Mouse (Mus musculus) heart, embryonic 10.5 days (tissue): Measurements from ENCODE around the gene Krtap17-1. TPM values are rescaled to one million over a fixed set of nuclear protein-coding genes. Genes with fewer than 3 reads are reported as not detected.

Experiments
- DNase-seq: peaks from one replicate; pipeline ENCODE4 v3.0.0-alpha.2; 2017; ENCODE audit warnings: low spot score
- H3K27ac ChIP-seq: fragments of 300-500 bp; sonication (generic); 2 replicates; pipeline ENCODE4 v1.5.1; 2016; ENCODE audit warnings: mild to moderate bottlenecking
- H3K27me3 ChIP-seq: fragments of 300-500 bp; sonication (generic); 2 replicates; pipeline ENCODE4 v1.6.1; 2016; ENCODE audit warnings: mild to moderate bottlenecking; ENCODE audit not compliant: poor library complexity, insufficient read depth, severe bottlenecking
- H3K36me3 ChIP-seq: fragments of 300-500 bp; sonication (generic); 2 replicates; pipeline ENCODE4 v1.6.1; 2016; ENCODE audit warnings: mild to moderate bottlenecking, moderate library complexity
- H3K4me1 ChIP-seq: fragments of 300-500 bp; sonication (generic); 2 replicates; pipeline ENCODE4 v1.6.1; 2016; ENCODE audit warnings: mild to moderate bottlenecking
- H3K4me3 ChIP-seq: fragments of 300-500 bp; sonication (generic); 2 replicates; pipeline ENCODE4 v1.5.1; 2016; ENCODE audit warnings: mild to moderate bottlenecking, moderate library complexity
- H3K9me3 ChIP-seq: fragments of 300-500 bp; sonication (generic); 2 replicates; pipeline ENCODE4 v1.6.1; 2016; ENCODE audit warnings: mild to moderate bottlenecking, moderate library complexity
- WGBS: fragments of 180-500 bp; shearing (Covaris S2); methylation state at CpG from one replicate; pipeline ENCODE4 v1.1.7; 2016; 5-methylcytosine and 5-hydroxymethylcytosine counted together
- polyA plus RNA-seq: library from polyadenylated mRNA; unstranded; fragments of >200 nt; fragmentation: Nextera tagmentation; extraction: Ambion mirVana; gene quantifications from 2 replicates; pipeline ENCODE4 v1.2.1, GENCODE M21; 2016

The Krtap17-1 gene
- polyA plus RNA-seq, 1 experiment from 2014 or later: 0.30 TPM

DNA sequence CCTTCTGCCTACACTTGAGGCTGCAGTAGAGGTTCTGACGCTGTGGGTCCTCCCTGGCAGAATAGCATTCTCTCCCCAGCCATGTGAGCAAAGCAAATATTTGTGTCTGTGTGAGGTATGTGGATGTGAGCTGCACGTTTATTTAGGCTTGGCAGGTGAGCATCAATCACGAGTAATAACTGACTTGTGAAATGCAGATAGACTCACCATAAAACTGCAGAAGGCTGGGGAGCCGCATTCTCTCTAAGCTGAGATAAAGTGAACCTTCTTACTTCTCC, 529 bp upstream of the Krtap17-1 start:
- DNase-seq: no peak
- Histone ChIP-seq H3K27me3 (peaks cover 39% of the 10 kb centered on the region), H3K4me1 (peaks cover 7% of the 10 kb centered on the region), H3K4me3 (no peak overlapping the region), H3K9me3 (no peaks in the 10 kb centered on the region), H3K27ac (no peak overlapping the region), H3K36me3 (no peaks in the 10 kb centered on the region)
- 60% methylated on average over 4 of the region's 4 CpGs for WGBS

DNA sequence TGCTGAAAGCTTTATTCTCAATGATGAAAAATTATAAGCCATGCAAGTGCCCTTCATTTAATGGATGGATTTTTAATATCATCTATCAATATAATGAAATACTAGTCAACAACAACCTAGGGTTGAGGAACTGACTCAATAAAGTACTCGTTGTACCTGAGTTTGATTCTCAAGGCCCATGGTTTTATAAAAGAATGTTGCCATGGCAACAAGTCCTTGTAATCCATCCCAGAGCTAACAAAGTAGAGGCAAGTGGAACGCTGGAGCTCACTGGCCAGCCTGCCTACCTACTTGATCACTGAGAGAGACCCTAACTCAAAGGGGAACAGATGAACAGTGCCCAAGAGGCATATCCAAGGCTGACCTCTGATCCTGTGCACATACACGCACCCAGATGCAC, 3.2 kb downstream of the Krtap17-1 start:
- H3K4me3 ChIP-seq: no peak overlapping the region
- H3K27me3 ChIP-seq: peaks cover 41% of the 10 kb centered on the region
- no peak for DNase-seq
- peaks cover 7% of the 10 kb centered on the region for H3K4me1 ChIP-seq
- no peak overlapping the region for H3K27ac ChIP-seq
- 78% methylated on average over 3 of the region's 3 CpGs for WGBS
- H3K9me3 ChIP-seq: no peaks in the 10 kb centered on the region
- H3K36me3 ChIP-seq: no peaks in the 10 kb centered on the region

DNA sequence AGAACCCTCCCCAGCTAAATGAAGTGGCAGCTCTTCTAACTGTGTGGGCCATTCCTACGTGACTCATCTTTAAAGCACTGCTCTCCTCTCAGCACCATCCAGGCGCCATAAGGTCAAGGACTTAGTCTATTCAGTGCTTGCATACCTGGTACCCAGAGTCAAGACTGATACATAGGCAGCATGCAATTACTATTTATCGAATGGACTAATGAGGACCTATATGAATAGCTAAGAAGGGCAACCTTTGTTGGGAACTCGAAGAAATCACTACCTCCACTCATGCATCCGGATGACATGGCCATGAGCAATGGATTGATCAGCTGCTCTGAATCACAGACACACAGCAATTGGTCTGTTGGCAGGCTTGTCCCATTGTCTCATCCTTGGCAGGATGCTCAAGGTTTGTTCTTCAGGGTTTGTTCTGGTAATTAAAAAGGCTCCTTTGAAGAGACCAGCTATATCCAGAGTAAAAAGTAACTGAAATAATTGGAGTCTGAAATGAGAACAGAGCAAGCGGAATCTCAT, 3.9 kb downstream of the Krtap17-1 start:
- no peak overlapping the region for H3K27ac ChIP-seq
- H3K27me3 ChIP-seq: peaks cover 40% of the 10 kb centered on the region
- H3K36me3 ChIP-seq: no peaks in the 10 kb centered on the region
- H3K4me3 ChIP-seq: no peak overlapping the region
- H3K4me1 ChIP-seq: peaks cover 7% of the 10 kb centered on the region
- 70% methylated on average over 6 of the region's 6 CpGs for WGBS
- no peaks in the 10 kb centered on the region for H3K9me3 ChIP-seq
- DNase-seq: peak; percentile 64

DNA sequence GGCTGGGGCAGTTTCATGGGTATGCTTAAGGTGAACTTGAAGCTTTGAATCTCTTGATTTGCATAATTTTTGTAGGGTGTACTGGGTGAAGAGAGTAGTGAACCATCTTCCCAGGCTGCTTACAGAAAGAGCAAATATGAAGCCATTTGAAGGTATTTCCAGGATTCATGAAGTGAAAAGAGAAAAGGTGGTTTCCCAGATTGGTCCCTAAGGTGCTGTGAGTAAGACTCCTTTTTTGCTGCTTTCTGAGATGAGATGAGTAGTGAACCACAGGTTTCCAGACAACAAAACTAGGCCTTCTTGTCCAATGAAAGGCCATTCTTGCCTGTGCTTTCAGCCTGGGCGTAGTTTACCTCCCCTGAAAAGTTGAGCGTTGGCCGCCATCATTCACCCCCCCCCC, 5.3 kb downstream of the Krtap17-1 start:
- H3K27ac ChIP-seq: no peak overlapping the region
- peak; percentile 57 for DNase-seq
- H3K4me3 ChIP-seq: no peak overlapping the region
- H3K9me3 ChIP-seq: no peaks in the 10 kb centered on the region
- H3K27me3 ChIP-seq: peaks cover 26% of the 10 kb centered on the region
- no peaks in the 10 kb centered on the region for H3K36me3 ChIP-seq
- H3K4me1 ChIP-seq: peaks cover 2% of the 10 kb centered on the region
- 86% methylated on average over 3 of the region's 3 CpGs for WGBS

DNA sequence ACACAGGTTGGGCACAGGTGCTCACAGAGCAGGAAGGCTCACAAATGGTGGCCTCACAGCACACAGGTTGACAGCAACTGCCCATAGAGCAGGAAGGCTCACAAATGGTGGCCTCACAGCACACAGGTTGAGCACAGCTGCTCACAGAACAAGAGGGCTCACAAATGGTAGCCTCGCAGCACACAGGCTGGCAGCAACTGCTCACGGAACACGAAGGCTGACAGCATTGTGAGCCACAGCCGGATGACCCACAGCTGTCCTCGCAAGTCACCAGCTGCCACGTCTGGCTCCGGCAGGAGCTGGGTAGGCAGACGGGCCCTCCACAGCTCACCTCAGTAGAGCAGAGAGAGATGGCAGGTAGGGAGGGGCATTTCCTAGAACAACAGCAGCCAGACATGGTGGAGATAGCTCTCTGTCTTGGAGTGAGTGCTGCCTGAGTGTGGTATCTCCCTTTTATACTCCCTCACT, 7.6 kb downstream of the Krtap17-1 start, which contains the start of gene Krtap16-1:
TSS of gene Krtap16-1 (minus strand) at position 418 of the 468 bp plus-strand sequence.
- Histone ChIP-seq H3K27ac (no peak within 1 kb of the TSS), H3K9me3 (no peaks in the 10 kb centered on the region), H3K36me3 (no peaks in the 10 kb centered on the region), H3K4me3 (no peak within 1 kb of the TSS), H3K4me1 (no peaks in the 10 kb centered on the region), H3K27me3 (peaks cover 13% of the 10 kb centered on the region)
- DNase-seq: peak; percentile 58
- 80% methylated on average over 8 of the region's 8 CpGs for WGBS

DNA sequence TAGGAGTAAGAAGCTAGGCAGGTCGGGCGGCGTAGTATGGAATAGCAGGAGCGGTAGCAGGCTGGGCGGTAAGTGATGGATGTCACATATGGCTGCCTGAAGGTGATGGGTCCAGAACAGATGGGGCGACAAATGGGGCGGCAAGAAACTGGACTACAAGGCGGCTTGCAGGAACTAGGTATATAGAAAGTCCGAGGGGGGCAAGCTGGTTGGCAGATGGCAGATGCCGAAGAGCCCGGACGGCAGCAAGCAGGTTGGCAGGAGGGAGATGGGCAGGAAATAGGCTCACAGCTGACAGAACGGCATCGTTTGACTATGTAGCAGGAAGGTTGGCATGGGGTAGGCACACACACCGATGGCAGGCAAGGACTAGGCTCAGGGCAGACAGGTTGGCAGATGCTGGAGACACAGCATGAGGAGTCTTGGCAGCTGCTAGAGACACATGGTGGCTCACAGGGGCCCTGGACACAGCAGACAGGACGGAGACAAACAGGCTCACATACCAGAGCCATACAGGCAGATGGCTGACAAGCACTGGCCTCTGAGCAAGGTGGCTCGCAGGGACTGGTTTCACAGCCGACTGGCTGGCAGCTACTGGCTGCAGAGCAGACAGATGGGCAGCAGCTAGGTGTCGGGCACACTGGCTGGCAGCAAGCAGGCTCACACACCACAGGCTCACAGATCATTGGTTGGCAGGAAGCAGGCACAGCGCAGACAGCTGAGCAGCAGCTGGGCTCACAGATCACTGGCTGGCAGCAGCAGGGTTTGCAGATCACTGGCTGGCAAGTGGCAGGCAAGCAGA, 8.3 kb downstream of the Krtap17-1 start:
- Histone ChIP-seq H3K4me3 (no peak overlapping the region), H3K9me3 (no peaks in the 10 kb centered on the region), H3K36me3 (no peaks in the 10 kb centered on the region), H3K4me1 (no peaks in the 10 kb centered on the region), H3K27me3 (peaks cover 13% of the 10 kb centered on the region), H3K27ac (no peak overlapping the region)
- 77% methylated on average over 20 of the region's 20 CpGs for WGBS
- peak; percentile 70 for DNase-seq

DNA sequence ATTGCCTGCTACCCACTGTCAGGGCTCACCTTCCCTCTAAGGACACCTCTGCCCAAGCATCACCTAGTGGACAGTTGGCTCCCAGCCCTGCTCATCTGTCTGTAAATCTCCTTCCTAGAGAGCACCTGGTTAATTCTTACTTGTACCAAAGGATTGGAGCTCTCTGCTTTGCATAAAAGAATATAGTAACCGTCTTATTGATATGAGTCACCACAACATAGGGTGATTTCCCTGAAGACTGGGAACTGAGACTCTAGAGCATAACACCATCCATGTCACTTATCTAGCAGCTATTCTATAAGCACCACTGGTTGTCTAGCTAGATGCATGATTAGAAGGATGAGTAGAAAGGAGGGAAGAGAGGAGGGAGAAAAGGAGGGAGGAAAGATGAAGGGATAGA, 10.4 kb downstream of the Krtap17-1 start:
- H3K27me3 ChIP-seq: peaks cover 13% of the 10 kb centered on the region
- DNase-seq: peak; percentile 38
- H3K4me3 ChIP-seq: no peak overlapping the region
- no peaks in the 10 kb centered on the region for H3K4me1 ChIP-seq
- no peaks in the 10 kb centered on the region for H3K36me3 ChIP-seq
- H3K27ac ChIP-seq: no peak overlapping the region
- no peaks in the 10 kb centered on the region for H3K9me3 ChIP-seq
- WGBS: 90% methylated on average over 1 of the region's 1 CpGs

DNA sequence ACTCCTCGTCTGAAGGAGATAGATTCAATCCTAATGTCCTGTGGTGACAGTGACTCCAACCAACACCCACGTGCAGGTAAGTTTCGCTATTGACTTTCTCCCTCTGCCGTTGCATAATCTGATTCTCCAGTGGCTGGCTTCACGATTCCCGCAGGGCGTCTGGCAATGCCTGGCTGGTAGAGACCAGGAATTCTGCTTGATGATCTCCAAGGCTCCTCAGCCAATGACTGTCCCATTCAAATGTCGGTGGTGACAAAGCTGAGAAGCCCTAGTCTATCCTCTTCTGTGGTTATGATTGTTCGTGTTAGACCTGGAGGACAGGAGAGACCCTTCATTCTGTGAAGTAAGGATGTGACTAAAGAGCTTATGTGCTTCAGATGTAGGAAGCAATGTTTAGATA, 11.1 kb downstream of the Krtap17-1 start:
- WGBS: 81% methylated on average over 9 of the region's 9 CpGs
- no peak overlapping the region for H3K27ac ChIP-seq
- H3K4me3 ChIP-seq: no peak overlapping the region
- peaks cover 13% of the 10 kb centered on the region for H3K27me3 ChIP-seq
- no peaks in the 10 kb centered on the region for H3K9me3 ChIP-seq
- DNase-seq: peak; percentile 57
- H3K4me1 ChIP-seq: no peaks in the 10 kb centered on the region
- H3K36me3 ChIP-seq: no peaks in the 10 kb centered on the region

DNA sequence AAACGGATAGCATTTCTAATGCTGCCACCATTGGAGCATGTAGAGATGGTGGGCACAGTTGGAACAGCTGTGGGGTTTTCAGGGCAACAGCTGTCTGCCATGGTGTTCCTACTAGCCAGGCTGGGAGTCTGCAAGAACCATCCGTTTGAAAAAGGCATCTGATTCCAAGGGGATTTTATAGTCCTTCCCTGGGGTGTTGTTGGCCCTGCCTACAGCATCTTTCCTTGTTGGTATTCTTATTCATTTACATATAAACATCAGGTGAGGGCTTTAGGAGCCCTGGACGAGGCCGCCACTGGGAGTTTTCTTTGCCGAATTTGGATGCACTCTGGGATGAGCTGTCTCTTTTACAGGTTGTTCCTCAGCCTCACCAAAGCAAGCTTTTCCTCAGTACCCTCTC, 14.8 kb downstream of the Krtap17-1 start, which contains the start of gene Krtap29-1:
TSS of gene Krtap29-1 (minus strand) at position 101 of the 400 bp plus-strand sequence.
- Histone ChIP-seq H3K27ac (no peak within 1 kb of the TSS), H3K4me3 (no peak within 1 kb of the TSS), H3K27me3 (no peaks in the 10 kb centered on the region), H3K9me3 (no peaks in the 10 kb centered on the region), H3K4me1 (0 out of 2 replicates have a peak, but pooled peaks cover 4% of the 10 kb centered on the region), H3K36me3 (no peaks in the 10 kb centered on the region)
- 71% methylated on average over 5 of the region's 5 CpGs for WGBS
- peak; percentile 28 for DNase-seq

DNA sequence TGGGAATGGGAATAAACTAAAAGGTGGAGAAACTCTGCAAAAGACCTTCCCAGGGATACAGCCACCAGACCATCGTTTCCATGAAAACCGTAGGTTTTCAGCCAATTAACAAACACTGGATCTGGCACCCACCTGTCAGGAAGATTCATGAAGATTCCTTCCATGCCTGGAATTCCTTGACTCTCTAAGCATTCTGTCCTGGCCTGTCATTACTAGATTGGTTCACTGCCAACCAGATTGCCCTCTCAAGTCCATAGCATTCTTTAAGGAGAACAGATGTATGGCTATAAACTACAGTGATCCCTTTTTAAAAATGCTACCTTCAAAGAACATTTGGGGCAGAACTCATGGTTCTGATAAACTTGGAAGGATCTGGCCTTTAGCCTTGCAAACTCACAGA, 27.8 kb downstream of the Krtap17-1 start:
- no peak overlapping the region for H3K4me3 ChIP-seq
- H3K36me3 ChIP-seq: no peaks in the 10 kb centered on the region
- DNase-seq: no peak
- H3K27ac ChIP-seq: no peak overlapping the region
- WGBS: 45% methylated on average over 2 of the region's 2 CpGs
- no peaks in the 10 kb centered on the region for H3K27me3 ChIP-seq
- H3K4me1 ChIP-seq: no peaks in the 10 kb centered on the region
- H3K9me3 ChIP-seq: no peaks in the 10 kb centered on the region

DNA sequence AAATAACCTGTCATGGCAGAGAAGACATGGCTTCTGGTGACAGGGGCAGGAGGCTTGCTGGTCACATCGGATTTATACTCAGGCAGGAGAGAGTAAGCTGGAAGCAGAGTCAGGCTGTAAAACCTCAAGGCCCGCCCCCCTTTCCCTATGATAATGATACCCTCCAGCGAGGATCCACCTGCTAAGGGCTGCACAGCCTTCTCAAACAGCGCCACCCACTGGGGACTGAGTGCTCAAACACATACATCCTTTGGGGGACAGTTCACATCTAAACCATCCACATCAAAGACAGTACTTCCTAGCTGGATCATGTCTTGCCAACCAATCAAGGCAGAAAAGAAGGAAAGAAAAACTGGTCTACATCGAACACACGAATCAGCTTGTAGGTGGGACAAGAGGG, 29.6 kb downstream of the Krtap17-1 start:
- Histone ChIP-seq H3K27me3 (no peaks in the 10 kb centered on the region), H3K4me3 (no peak overlapping the region)

DNA sequence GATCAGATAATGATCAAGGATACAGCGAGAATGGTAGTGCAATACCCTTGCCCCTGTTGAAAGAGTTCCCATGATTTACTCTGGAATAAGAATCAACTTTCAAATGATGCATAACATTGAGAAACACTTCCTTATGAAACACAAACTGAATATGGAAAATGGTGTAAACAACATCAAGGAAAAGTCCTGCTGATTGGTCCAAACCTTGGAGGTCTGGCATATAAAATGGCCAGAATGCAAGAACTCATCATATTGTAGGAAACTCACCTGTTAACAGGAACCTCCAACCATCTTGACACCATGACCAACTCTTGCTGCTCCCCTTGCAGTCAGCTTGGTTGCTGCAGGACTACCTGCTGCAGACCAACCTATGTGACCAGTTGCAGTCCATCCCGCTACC, 45.6 kb downstream of the Krtap17-1 start, which contains the start of gene Krtap9-5:
TSS of gene Krtap9-5 (plus strand) at position 301 of the 400 bp plus-strand sequence.
- DNase-seq: no peak
- H3K4me1 ChIP-seq: no peaks in the 10 kb centered on the region
- no peak within 1 kb of the TSS for H3K27ac ChIP-seq
- 83% methylated on average over 2 of the region's 2 CpGs for WGBS
- H3K9me3 ChIP-seq: no peaks in the 10 kb centered on the region
- H3K36me3 ChIP-seq: no peaks in the 10 kb centered on the region
- H3K4me3 ChIP-seq: no peak within 1 kb of the TSS
- no peaks in the 10 kb centered on the region for H3K27me3 ChIP-seq

More for the DNA sequence above, 29.6 kb downstream of the Krtap17-1 start:
- WGBS: 49% methylated on average over 6 of the region's 6 CpGs
- no peak for DNase-seq
- H3K4me1 ChIP-seq: no peaks in the 10 kb centered on the region
- H3K9me3 ChIP-seq: no peaks in the 10 kb centered on the region
- no peaks in the 10 kb centered on the region for H3K36me3 ChIP-seq
- H3K27ac ChIP-seq: no peak overlapping the region
